Mouse (Mus musculus) myocyte (in vitro differentiated cells): Measurements from ENCODE around the gene Eva1c.

Experiments
- CEBPB ChIP-seq: IDR thresholded peaks from 2 replicates; pipeline ENCODE4 v1.6.1; 2011; ENCODE audit warnings: mild to moderate bottlenecking, moderate library complexity; ENCODE audit not compliant: poor library complexity, insufficient read depth, severe bottlenecking
- E2F4 ChIP-seq: IDR thresholded peaks from one replicate; pipeline ENCODE4 v1.6.1; 2011; ENCODE audit warnings: mild to moderate bottlenecking, control low read depth, moderate library complexity; ENCODE audit not compliant: insufficient read depth
- MAX ChIP-seq: IDR thresholded peaks from one replicate; pipeline ENCODE4 v1.6.1; 2011; ENCODE audit warnings: low read depth, mild to moderate bottlenecking, control low read depth
- POLR2A ChIP-seq: IDR thresholded peaks from one replicate; pipeline ENCODE4 v1.6.1; 2011; ENCODE audit warnings: low read depth, mild to moderate bottlenecking, control low read depth, moderate library complexity; ENCODE audit not compliant: insufficient read length
- TCF12 ChIP-seq: IDR thresholded peaks from one replicate; pipeline ENCODE4 v1.6.1; 2011; ENCODE audit warnings: mild to moderate bottlenecking, control low read depth; ENCODE audit not compliant: poor library complexity, insufficient read depth, severe bottlenecking

- TF ChIP-seq MAX (no peak), TCF12 (no peak), POLR2A (peak; percentile 53), CEBPB (no peak), E2F4 (no peak)
Measured at GRCm38 (mm10) chr16:90829894-90830685, 3.6 kb downstream of the Eva1c start.
